Mouse (Mus musculus) natural killer cell, adult 2 months (primary cell): ENCODE data around the gene Rnft2.

ENCODE experiments used
- DNase-seq, 2 experiments: peaks; one replicate each; pipeline ENCODE4 v3.0.0; 2022; ENCODE audit warnings: low spot score in 2 of 2

Rnft2 gene

GRCm38 (mm10) chr5:118250987-118251386, 6.1 kb upstream of the Rnft2 start:
- DNase-seq: no peak

- DNase-seq: no peak
Observed at GRCm38 (mm10) chr5:118247378-118247777, 2.5 kb upstream of the Rnft2 start.

GRCm38 (mm10) chr5:118245606-118246308, 841 bp upstream of the Rnft2 start:
- DNase-seq: no peak

GRCm38 (mm10) chr5:118239671-118240070, 5.2 kb downstream of the Rnft2 start:
- no peak for DNase-seq

- DNase-seq: no peak
Observed at GRCm38 (mm10) chr5:118236891-118237290, 8.0 kb downstream of the Rnft2 start.

GRCm38 (mm10) chr5:118230071-118230611, 14.8 kb downstream of the Rnft2 start:
- DNase-seq: no peak

GRCm38 (mm10) chr5:118223142-118223757, 21.7 kb downstream of the Rnft2 start:
- no peak for DNase-seq

GRCm38 (mm10) chr5:118217410-118217809, 27.5 kb downstream of the Rnft2 start:
- no peak for DNase-seq

- no peak for DNase-seq
Observed at GRCm38 (mm10) chr5:118214418-118215154, 30.3 kb downstream of the Rnft2 start.

GRCm38 (mm10) chr5:118214012-118214411, 30.9 kb downstream of the Rnft2 start:
- DNase-seq: no peak

GRCm38 (mm10) chr5:118205852-118206251, 39.1 kb downstream of the Rnft2 start:
- no peak for DNase-seq

GRCm38 (mm10) chr5:118204675-118205440, 40.1 kb downstream of the Rnft2 start:
- no peak for DNase-seq

- DNase-seq: no peak
Observed at GRCm38 (mm10) chr5:118199670-118200069, 45.2 kb downstream of the Rnft2 start.

GRCm38 (mm10) chr5:118197421-118197820, 47.5 kb downstream of the Rnft2 start:
- DNase-seq: no peak

GRCm38 (mm10) chr5:118192221-118192620, 52.7 kb downstream of the Rnft2 start:
- DNase-seq: no peak

GRCm38 (mm10) chr5:118190491-118190890, 54.4 kb downstream of the Rnft2 start:
- DNase-seq: no peak

GRCm38 (mm10) chr5:118188356-118188755, 56.6 kb downstream of the Rnft2 start:
- DNase-seq: no peak

- DNase-seq: no peak
Observed at GRCm38 (mm10) chr5:118186903-118187633, 57.8 kb downstream of the Rnft2 start.

- no peak for DNase-seq
Observed at GRCm38 (mm10) chr5:118177640-118178039, 67.3 kb downstream of the Rnft2 start.

- no peak for DNase-seq
Observed at GRCm38 (mm10) chr5:118175137-118175536, 69.8 kb downstream of the Rnft2 start.
